Mouse (Mus musculus) adrenal gland, postnatal 4 days (tissue): ENCODE data around the gene Akt1s1. TPM values are rescaled to one million over a fixed set of nuclear protein-coding genes. Genes with fewer than 3 reads are reported as not detected.

Experiments used
- DNase-seq, 2 experiments: peaks; one replicate each; pipeline ENCODE4 v3.0.0; 2021 to 2022; ENCODE audit warnings: low spot score in 2 of 2, mixed read lengths in 2 of 2
- total RNA-seq, 2 experiments: library from RNA; stranded (reverse); gene quantifications; 2 replicates each; pipeline ENCODE4 v1.2.3; 2021

Akt1s1 gene
- total RNA-seq, 2 experiments from 2014 or later = 119 to 134 TPM

GRCm38 (mm10) chr7:44823409-44823808 lies 25.4 kb upstream of the Akt1s1 start:
- no peak for DNase-seq

- DNase-seq = peak in 1 of 2 experiments; percentile 62
Observed at GRCm38 (mm10) chr7:44824872-44825271, 23.9 kb upstream of the Akt1s1 start.

GRCm38 (mm10) chr7:44826771-44827170 lies 22.0 kb upstream of the Akt1s1 start:
- no peak for DNase-seq

- no peak for DNase-seq
Observed at GRCm38 (mm10) chr7:44828706-44829105, 20.1 kb upstream of the Akt1s1 start.

GRCm38 (mm10) chr7:44832763-44833162 lies 16.0 kb upstream of the Akt1s1 start:
- DNase-seq = no peak

GRCm38 (mm10) chr7:44835373-44836015 lies 13.3 kb upstream of the Akt1s1 start:
- no peak for DNase-seq

- no peak for DNase-seq
Observed at GRCm38 (mm10) chr7:44836016-44836404, 12.8 kb upstream of the Akt1s1 start.

- DNase-seq = no peak
Observed at GRCm38 (mm10) chr7:44836423-44837053, 12.3 kb upstream of the Akt1s1 start.

GRCm38 (mm10) chr7:44838073-44838472 lies 10.7 kb upstream of the Akt1s1 start:
- DNase-seq = no peak

- no peak for DNase-seq
Observed at GRCm38 (mm10) chr7:44839171-44839490, 9.7 kb upstream of the Akt1s1 start.

GRCm38 (mm10) chr7:44839491-44840191 lies 9.2 kb upstream of the Akt1s1 start:
- DNase-seq = no peak

- no peak for DNase-seq
Observed at GRCm38 (mm10) chr7:44840426-44840825, 8.4 kb upstream of the Akt1s1 start.

- no peak for DNase-seq
Observed at GRCm38 (mm10) chr7:44841825-44842463, 6.8 kb upstream of the Akt1s1 start.

- no peak for DNase-seq
Observed at GRCm38 (mm10) chr7:44845006-44845405, 3.8 kb upstream of the Akt1s1 start.

- no peak for DNase-seq
Observed at GRCm38 (mm10) chr7:44846804-44847203, 2.0 kb upstream of the Akt1s1 start.

- DNase-seq = no peak
Observed at GRCm38 (mm10) chr7:44847772-44848171, 1.0 kb upstream of the Akt1s1 start.

- peak; percentile 61 to 80 for DNase-seq
Observed at GRCm38 (mm10) chr7:44849416-44850111, 773 bp downstream of the Akt1s1 start.

- DNase-seq = peak in 1 of 2 experiments; percentile 69
Observed at GRCm38 (mm10) chr7:44850146-44850545, 1.4 kb downstream of the Akt1s1 start.

- no peak for DNase-seq
Observed at GRCm38 (mm10) chr7:44850789-44851624, 2.2 kb downstream of the Akt1s1 start.

GRCm38 (mm10) chr7:44851625-44852234 lies 2.9 kb downstream of the Akt1s1 start:
- no peak for DNase-seq
